Mouse (Mus musculus): ENCODE results near the gene Tmem237.
A peak's percentile ranks its signal among the peaks of the same experiment; 100 is the strongest.

DNA sequence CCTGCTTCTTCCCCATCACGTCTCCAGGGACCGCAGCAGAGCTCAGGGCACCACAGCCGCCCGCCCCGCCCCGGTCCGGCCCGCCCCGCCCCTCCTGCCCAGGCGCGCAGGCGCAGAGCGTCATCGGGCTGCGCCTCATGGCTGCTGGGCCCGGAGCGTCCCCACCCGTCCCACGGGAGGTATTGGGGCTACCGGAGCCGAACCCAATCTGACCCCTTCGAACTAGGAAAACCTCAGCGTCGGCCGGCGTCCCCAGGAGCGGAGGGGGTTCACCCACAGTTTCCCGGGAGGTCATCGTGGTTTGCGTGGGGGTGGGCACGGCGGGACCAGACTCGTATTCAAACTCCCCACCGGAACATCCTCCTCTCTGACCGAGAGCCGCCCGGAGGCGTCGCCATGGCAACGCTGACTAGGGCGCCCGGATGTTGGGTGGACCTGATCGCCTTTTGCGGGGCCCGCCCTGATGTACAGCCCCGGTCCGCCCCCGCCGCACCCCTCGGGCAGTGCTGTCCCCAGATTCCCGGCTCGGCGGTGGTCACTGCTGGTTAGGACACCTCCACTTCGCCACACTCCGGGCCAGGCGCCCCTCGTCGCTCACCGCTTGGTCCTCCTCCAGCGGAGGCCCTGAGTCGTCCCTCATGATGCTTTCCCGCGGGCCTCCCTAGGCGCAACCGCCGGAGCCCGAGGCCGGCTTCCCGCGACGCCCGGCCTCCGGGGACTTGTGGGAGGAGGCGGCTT lies at the start of gene Tmem237:
- TF ChIP-seq CTCF (IDR thresholded peaks at IDR 0.05; ENCODE audit: control insufficient read depth, insufficient read depth, insufficient read length) (no peak), MAX (IDR thresholded peaks at IDR 0.05) (peak; percentile 38), USF1 (IDR thresholded peaks at IDR 0.05; ENCODE audit: low read depth) (no peak), CEBPB (IDR thresholded peaks at IDR 0.05; ENCODE audit: low read depth) (no peak), FOSL1 (IDR thresholded peaks at IDR 0.05; ENCODE audit: insufficient read depth, low read length, poor library complexity, severe bottlenecking) (no peak)

Data from C2C12 (cell line).